Mouse (Mus musculus): ENCODE results near the gene AB124611. TPM values are rescaled to one million over a fixed set of nuclear protein-coding genes. Genes with fewer than 3 reads are reported as not detected.

Gene AB124611
- polyA plus RNA-seq, 1 experiment from 2014 or later, result 0.74 TPM

DNA sequence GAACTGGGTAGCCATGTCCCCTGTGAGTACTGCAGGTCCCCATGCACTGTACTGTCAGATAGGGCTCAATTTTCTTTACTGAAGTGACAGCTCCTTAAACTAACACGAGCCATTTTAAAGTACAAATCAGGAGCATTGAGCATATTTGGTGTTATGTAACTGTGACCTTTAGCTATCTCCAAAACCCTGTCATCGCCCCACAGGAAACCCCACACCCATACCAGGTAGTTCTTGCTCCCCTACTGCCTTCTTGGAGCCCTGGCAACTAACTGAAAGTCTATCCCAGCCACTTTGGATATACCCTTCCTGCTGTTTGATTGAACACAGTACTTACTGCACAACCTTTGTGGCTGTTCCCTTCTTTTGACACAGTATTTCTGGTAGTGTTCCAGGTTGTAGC lies 41.1 kb downstream of the AB124611 start:
- Histone ChIP-seq H3K27ac (ENCODE audit: low read depth, low read length) (no peak overlapping the region), H3K4me1 (ENCODE audit: control insufficient read depth, insufficient read depth, low read length) (no peaks in the 10 kb centered on the region), H3K9ac (ENCODE audit: low read length) (no peak overlapping the region), H3K27me3 (replicated peaks; ENCODE audit: control insufficient read depth, insufficient read depth, low read length) (no peaks in the 10 kb centered on the region), H3K36me3 (ENCODE audit: control insufficient read depth, insufficient read depth, low read length) (peaks cover 34% of the 10 kb centered on the region), H3K4me2 (ENCODE audit: low read length) (no peak overlapping the region), H3K4me3 (ENCODE audit: low read depth, low read length) (no peak overlapping the region), H3K9me3 (replicated peaks; ENCODE audit: control insufficient read depth, low read length) (no peaks in the 10 kb centered on the region)
- ATAC-seq (no peak), DNase-seq (ENCODE audit: low spot score) (no peak)
- 91% methylated on average over 2 of the region's 2 CpGs for WGBS

DNA sequence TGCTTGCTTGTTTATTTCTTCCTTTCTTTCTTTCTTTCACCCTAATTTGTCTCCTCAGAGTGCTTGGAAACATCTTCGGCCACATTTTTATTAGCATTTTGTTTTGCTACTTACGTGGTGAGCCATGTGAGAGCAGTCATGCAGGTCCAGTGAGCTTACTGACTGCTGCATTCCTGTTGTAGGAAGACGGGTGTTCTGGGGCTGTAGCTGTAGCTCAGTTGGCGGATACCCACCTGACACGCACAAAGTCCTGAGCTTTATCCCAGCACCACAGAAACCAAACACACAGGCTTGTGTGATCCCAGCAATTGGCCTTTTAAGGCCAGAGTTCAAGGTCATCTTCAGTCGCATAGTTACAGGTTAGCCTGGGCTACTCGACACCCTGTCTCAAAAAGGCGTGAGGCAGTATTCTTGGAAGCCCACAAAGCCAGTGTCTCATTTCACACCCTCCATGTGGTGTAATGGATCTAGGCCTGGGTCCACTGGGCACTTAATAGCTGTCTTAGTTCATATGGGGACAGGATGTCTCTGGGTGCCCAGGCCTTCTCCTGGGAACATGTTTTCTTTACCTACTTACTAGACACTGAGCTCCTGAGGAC lies 42.8 kb downstream of the AB124611 start:
- Histone ChIP-seq H3K4me3 (ENCODE audit: low read depth, low read length) (no peak overlapping the region), H3K9ac (ENCODE audit: low read length) (no peak overlapping the region), H3K4me2 (ENCODE audit: low read length) (no peak overlapping the region), H3K36me3 (ENCODE audit: control insufficient read depth, insufficient read depth, low read length) (peaks cover 49% of the 10 kb centered on the region), H3K27me3 (replicated peaks; ENCODE audit: control insufficient read depth, insufficient read depth, low read length) (no peaks in the 10 kb centered on the region), H3K4me1 (ENCODE audit: control insufficient read depth, insufficient read depth, low read length) (no peaks in the 10 kb centered on the region), H3K27ac (ENCODE audit: low read depth, low read length) (no peak overlapping the region), H3K9me3 (replicated peaks; ENCODE audit: control insufficient read depth, low read length) (no peaks in the 10 kb centered on the region)
- WGBS, result 93% methylated on average over 8 of the region's 8 CpGs
- ATAC-seq, result no peak
- DNase-seq (ENCODE audit: low spot score), result no peak

DNA sequence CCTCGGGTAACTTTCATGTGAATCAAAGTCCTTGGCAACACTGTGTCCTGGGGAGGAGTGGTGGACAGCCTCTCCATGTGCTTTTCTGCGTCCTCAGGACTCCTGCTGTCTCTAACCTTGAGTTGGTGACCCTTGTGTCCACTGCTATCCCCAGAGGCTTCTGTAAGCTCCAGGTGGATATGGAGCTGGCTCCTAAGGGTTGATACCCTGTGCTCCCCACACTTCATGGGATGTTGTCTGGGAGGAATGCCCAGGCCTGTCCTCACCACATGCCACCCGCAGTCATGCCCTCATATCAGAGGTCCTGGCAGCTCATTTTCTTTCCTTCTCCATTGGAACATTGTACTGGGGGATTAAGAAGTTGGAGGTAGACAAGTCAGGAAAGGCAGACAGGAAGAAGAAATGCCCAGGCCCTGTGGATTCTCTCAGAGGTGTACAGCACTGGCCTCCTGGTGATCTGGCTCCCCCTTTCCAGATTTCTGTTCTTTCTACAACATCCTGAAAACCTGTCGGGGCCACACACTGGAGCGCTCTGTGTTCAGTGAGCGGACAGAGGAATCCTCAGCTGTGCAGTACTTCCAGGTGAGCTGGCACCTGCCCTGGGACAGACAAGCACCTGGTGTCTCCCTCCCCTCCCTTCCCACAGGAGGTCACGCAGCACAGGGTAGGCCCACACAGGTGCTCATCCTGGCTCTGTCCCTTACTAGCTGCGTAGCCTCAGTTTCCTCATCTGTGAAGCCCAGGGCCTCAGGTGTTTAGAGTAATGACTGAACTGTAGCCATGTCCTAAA lies 48.2 kb downstream of the AB124611 start:
- WGBS, result 91% methylated on average over 8 of the region's 8 CpGs
- H3K4me1 ChIP-seq (ENCODE audit: control insufficient read depth, insufficient read depth, low read length), result no peaks in the 10 kb centered on the region

DNA sequence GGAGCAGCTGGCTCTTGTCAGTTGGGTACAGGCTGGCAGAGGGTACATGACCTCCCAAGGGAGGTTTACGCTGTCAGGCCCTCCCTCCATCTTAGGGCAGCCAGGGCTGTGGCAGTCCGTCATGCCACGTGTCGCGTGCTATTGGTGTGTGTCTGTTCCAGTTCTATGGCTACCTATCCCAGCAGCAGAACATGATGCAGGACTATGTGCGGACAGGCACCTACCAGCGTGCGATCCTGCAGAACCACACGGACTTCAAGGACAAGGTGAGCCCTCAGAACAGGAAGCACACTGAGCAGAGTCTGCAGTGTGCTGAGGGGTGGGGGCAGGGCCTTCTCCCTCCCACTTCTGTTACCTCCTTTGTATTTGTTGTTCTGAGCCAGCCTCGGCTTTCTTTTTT lies 49.3 kb downstream of the AB124611 start:
- Histone ChIP-seq H3K4me2 (ENCODE audit: low read length) (no peak overlapping the region), H3K27ac (ENCODE audit: low read depth, low read length) (no peak overlapping the region), H3K27me3 (replicated peaks; ENCODE audit: control insufficient read depth, insufficient read depth, low read length) (no peaks in the 10 kb centered on the region), H3K9me3 (replicated peaks; ENCODE audit: control insufficient read depth, low read length) (no peaks in the 10 kb centered on the region), H3K4me3 (ENCODE audit: low read depth, low read length) (no peak overlapping the region), H3K4me1 (ENCODE audit: control insufficient read depth, insufficient read depth, low read length) (no peaks in the 10 kb centered on the region), H3K36me3 (ENCODE audit: control insufficient read depth, insufficient read depth, low read length) (peaks cover 90% of the 10 kb centered on the region), H3K9ac (ENCODE audit: low read length) (no peak overlapping the region)
- ATAC-seq, result no peak
- 95% methylated on average over 10 of the region's 10 CpGs for WGBS
- DNase-seq (ENCODE audit: low spot score), result no peak

More for the DNA sequence above, 48.2 kb downstream of the AB124611 start:
- DNase-seq (ENCODE audit: low spot score) (no peak), ATAC-seq (no peak)
- Histone ChIP-seq H3K27ac (ENCODE audit: low read depth, low read length) (no peak overlapping the region), H3K9me3 (replicated peaks; ENCODE audit: control insufficient read depth, low read length) (no peaks in the 10 kb centered on the region), H3K27me3 (replicated peaks; ENCODE audit: control insufficient read depth, insufficient read depth, low read length) (no peaks in the 10 kb centered on the region), H3K36me3 (ENCODE audit: control insufficient read depth, insufficient read depth, low read length) (peaks cover 89% of the 10 kb centered on the region), H3K4me3 (ENCODE audit: low read depth, low read length) (no peak overlapping the region), H3K4me2 (ENCODE audit: low read length) (no peak overlapping the region), H3K9ac (ENCODE audit: low read length) (no peak overlapping the region)

DNA sequence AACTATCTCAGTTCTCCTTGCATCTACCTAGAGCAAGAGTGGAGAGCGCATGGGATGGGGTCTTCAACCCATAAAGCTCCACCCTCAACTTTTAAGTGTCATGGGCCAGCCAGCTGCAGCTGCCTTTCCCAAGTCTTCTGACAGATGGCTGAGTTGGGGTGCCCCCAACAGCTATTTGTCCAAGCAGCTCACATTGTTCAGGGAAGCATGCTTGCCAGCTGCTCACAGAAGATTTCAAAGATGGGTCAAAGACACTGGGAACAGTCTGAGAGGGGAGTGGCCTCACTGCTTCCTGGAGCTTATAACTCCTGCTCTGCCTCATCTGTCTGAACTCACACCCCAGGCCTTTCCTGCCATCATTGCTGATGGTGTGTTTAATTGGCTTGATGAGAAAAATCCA lies 50.3 kb downstream of the AB124611 start:
- H3K4me3 ChIP-seq (ENCODE audit: low read depth, low read length), result no peak overlapping the region
- H3K36me3 ChIP-seq (ENCODE audit: control insufficient read depth, insufficient read depth, low read length), result peaks cover 89% of the 10 kb centered on the region
- no peak overlapping the region for H3K27ac ChIP-seq (ENCODE audit: low read depth, low read length)
- no peaks in the 10 kb centered on the region for H3K4me1 ChIP-seq (ENCODE audit: control insufficient read depth, insufficient read depth, low read length)
- H3K9ac ChIP-seq (ENCODE audit: low read length), result no peak overlapping the region
- no peak for DNase-seq (ENCODE audit: low spot score)
- 83% methylated on average over 1 of the region's 1 CpGs for WGBS
- no peaks in the 10 kb centered on the region for H3K9me3 ChIP-seq (replicated peaks; ENCODE audit: control insufficient read depth, low read length)
- ATAC-seq, result no peak
- no peak overlapping the region for H3K4me2 ChIP-seq (ENCODE audit: low read length)
- no peaks in the 10 kb centered on the region for H3K27me3 ChIP-seq (replicated peaks; ENCODE audit: control insufficient read depth, insufficient read depth, low read length)

DNA sequence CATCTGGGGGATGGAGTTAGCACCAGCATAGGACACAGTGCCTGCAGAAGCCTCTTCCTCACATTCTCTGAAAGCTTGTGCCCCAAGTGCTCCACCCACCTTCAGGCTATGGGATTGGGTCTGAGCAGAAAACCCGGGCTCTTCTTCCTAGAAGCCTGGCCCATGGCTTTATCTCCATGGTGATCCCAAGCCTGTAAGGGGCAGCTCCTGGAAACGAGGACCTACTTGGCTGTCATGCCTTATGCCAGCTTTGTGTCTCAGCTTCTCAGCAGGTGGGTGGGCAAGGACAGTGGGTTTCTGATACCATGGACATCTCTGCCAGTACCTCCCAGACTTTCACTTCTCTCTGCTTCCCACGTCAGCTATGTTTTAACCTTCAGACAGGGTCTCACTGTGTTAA lies 52.2 kb downstream of the AB124611 start:
- WGBS, result 74% methylated on average over 3 of the region's 3 CpGs
- H3K36me3 ChIP-seq (ENCODE audit: control insufficient read depth, insufficient read depth, low read length), result peaks cover 88% of the 10 kb centered on the region
- no peak overlapping the region for H3K4me2 ChIP-seq (ENCODE audit: low read length)
- no peak overlapping the region for H3K4me3 ChIP-seq (ENCODE audit: low read depth, low read length)
- no peak overlapping the region for H3K9ac ChIP-seq (ENCODE audit: low read length)
- DNase-seq (ENCODE audit: low spot score) (no peak), ATAC-seq (no peak)
- H3K27me3 ChIP-seq (replicated peaks; ENCODE audit: control insufficient read depth, insufficient read depth, low read length), result no peaks in the 10 kb centered on the region
- H3K9me3 ChIP-seq (replicated peaks; ENCODE audit: control insufficient read depth, low read length), result no peaks in the 10 kb centered on the region
- no peak overlapping the region for H3K27ac ChIP-seq (ENCODE audit: low read depth, low read length)
- no peaks in the 10 kb centered on the region for H3K4me1 ChIP-seq (ENCODE audit: control insufficient read depth, insufficient read depth, low read length)

DNA sequence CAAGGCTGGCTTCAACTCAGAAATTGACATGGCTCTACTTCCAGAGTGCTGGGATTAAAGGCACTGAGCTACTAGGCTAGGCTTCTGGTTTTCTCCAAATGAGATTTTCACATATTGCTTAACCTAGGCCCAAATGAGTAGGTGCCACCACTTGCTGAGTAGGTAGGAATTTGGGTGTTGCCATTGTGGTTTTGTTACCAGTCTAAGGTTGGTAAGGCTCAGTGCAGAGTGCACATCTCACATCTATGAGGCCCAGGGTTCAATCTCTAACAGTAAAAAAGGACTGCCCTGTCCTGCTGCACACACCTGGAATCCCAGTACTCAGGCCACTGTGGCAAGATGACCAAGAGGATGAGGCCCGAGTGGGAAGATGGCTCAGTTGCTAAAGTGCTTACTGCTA lies 59.4 kb downstream of the AB124611 start:
- 92% methylated on average over 1 of the region's 1 CpGs for WGBS
- H3K27ac ChIP-seq (ENCODE audit: low read depth, low read length), result no peak overlapping the region

DNA sequence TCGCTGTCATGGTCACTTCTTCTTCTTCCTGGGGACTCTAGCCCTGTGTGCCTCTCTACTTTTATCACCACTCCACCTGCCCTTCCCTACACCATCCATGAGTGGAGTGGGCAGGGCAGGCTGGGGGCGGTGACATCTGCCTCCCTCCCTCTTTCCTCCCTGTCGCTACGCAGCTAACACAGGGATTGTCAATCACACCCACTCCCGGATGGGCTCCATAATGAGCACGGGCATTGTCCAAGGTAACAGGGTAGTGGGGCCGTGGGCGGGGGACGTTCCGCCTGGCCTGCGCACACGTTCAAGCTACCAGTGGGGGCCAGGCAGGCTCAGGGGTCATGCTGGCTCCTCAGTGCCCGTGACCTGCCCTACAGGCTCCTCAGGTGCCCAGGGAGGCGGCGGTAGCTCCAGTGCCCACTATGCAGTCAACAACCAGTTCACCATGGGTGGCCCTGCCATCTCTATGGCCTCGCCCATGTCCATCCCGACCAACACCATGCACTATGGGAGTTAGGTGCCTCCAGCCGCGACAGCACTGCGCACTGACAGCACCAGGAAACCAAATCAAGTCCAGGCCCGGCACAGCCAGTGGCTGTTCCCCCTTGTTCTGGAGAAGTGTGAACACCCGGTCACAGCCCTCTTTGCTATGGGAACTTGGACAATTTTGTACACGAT lies 61.8 kb downstream of the AB124611 start:
- no peaks in the 10 kb centered on the region for H3K27me3 ChIP-seq (replicated peaks; ENCODE audit: control insufficient read depth, insufficient read depth, low read length)
- ATAC-seq (no peak), DNase-seq (ENCODE audit: low spot score) (no peak)
- peaks cover 74% of the 10 kb centered on the region for H3K36me3 ChIP-seq (ENCODE audit: control insufficient read depth, insufficient read depth, low read length)
- H3K4me3 ChIP-seq (ENCODE audit: low read depth, low read length), result no peak overlapping the region
- H3K4me1 ChIP-seq (ENCODE audit: control insufficient read depth, insufficient read depth, low read length), result peaks cover 7% of the 10 kb centered on the region
- no peak overlapping the region for H3K4me2 ChIP-seq (ENCODE audit: low read length)
- no peak overlapping the region for H3K9ac ChIP-seq (ENCODE audit: low read length)
- H3K27ac ChIP-seq (ENCODE audit: low read depth, low read length), result no peak overlapping the region
- H3K9me3 ChIP-seq (replicated peaks; ENCODE audit: control insufficient read depth, low read length), result no peaks in the 10 kb centered on the region
- 90% methylated on average over 23 of the region's 23 CpGs for WGBS

More for the DNA sequence above, 59.4 kb downstream of the AB124611 start:
- Histone ChIP-seq H3K4me3 (ENCODE audit: low read depth, low read length) (no peak overlapping the region), H3K4me1 (ENCODE audit: control insufficient read depth, insufficient read depth, low read length) (no peaks in the 10 kb centered on the region), H3K9ac (ENCODE audit: low read length) (no peak overlapping the region), H3K9me3 (replicated peaks; ENCODE audit: control insufficient read depth, low read length) (no peaks in the 10 kb centered on the region), H3K36me3 (ENCODE audit: control insufficient read depth, insufficient read depth, low read length) (peaks cover 92% of the 10 kb centered on the region), H3K27me3 (replicated peaks; ENCODE audit: control insufficient read depth, insufficient read depth, low read length) (no peaks in the 10 kb centered on the region), H3K4me2 (ENCODE audit: low read length) (no peak overlapping the region)
- no peak for DNase-seq (ENCODE audit: low spot score)
- no peak for ATAC-seq

DNA sequence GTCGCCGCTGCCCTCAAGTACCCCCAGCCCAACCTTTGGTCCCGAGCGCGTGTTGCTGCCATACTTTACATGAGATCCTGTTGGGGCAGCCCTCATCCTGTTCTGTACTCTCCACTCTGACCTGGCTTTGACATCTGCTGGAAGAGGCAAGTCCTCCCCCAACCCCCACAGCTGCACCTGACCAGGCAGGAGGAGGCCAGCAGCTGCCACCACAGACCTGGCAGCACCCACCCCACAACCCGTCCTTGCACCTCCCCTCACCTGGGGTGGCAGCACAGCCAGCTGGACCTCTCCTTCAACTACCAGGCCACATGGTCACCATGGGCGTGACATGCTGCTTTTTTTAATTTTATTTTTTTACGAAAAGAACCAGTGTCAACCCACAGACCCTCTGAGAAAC lies 62.4 kb downstream of the AB124611 start:
- no peak overlapping the region for H3K27ac ChIP-seq (ENCODE audit: low read depth, low read length)
- H3K27me3 ChIP-seq (replicated peaks; ENCODE audit: control insufficient read depth, insufficient read depth, low read length), result no peaks in the 10 kb centered on the region
- H3K36me3 ChIP-seq (ENCODE audit: control insufficient read depth, insufficient read depth, low read length), result peaks cover 69% of the 10 kb centered on the region
- no peak for DNase-seq (ENCODE audit: low spot score)
- 92% methylated on average over 8 of the region's 8 CpGs for WGBS
- H3K4me3 ChIP-seq (ENCODE audit: low read depth, low read length), result no peak overlapping the region
- peaks cover 7% of the 10 kb centered on the region for H3K4me1 ChIP-seq (ENCODE audit: control insufficient read depth, insufficient read depth, low read length)
- no peak overlapping the region for H3K9ac ChIP-seq (ENCODE audit: low read length)
- H3K4me2 ChIP-seq (ENCODE audit: low read length), result no peak overlapping the region
- ATAC-seq, result no peak
- no peaks in the 10 kb centered on the region for H3K9me3 ChIP-seq (replicated peaks; ENCODE audit: control insufficient read depth, low read length)
